Mouse (Mus musculus) midbrain, embryonic 11.5 days (tissue): ENCODE results near the gene Mcl1. TPM values are rescaled to one million over a fixed set of nuclear protein-coding genes. Genes with fewer than 3 reads are reported as not detected.

Source experiments
- ATAC-seq: fragments of 200-750 bp; cut with Nextera tagmentation; 2 replicates; pipeline ENCODE4 v1.8.0; 2017; ENCODE audit warnings: moderate TSS enrichment, moderate library complexity; ENCODE audit not compliant: low FRiP score
- DNase-seq: peaks from one replicate; pipeline ENCODE4 v3.0.0; 2015; ENCODE audit warnings: low spot score; ENCODE audit errors: missing footprints
- H3K27ac ChIP-seq: fragments of 300-500 bp; sonication (generic); 2 replicates; pipeline ENCODE4 v1.5.1; 2014; ENCODE audit warnings: low read depth, low read length
- H3K27me3 ChIP-seq: fragments of 300-500 bp; sonication (generic); 2 replicates; pipeline ENCODE4 v1.6.1; 2014; ENCODE audit warnings: mild to moderate bottlenecking, low read length, moderate library complexity, mixed read lengths; ENCODE audit not compliant: control insufficient read depth, insufficient read depth
- H3K36me3 ChIP-seq: fragments of 300-500 bp; sonication (generic); 2 replicates; pipeline ENCODE4 v1.6.1; 2014; ENCODE audit warnings: mild to moderate bottlenecking, low read length, moderate library complexity, mixed read lengths; ENCODE audit not compliant: control insufficient read depth, insufficient read depth
- H3K4me1 ChIP-seq: fragments of 300-500 bp; sonication (generic); 2 replicates; pipeline ENCODE4 v1.6.1; 2014; ENCODE audit warnings: low read length; ENCODE audit not compliant: control insufficient read depth, insufficient read depth
- H3K4me2 ChIP-seq: fragments of 300-500 bp; sonication (generic); 2 replicates; pipeline ENCODE4 v1.6.1; 2014; ENCODE audit warnings: mild to moderate bottlenecking, moderate library complexity
- H3K4me3 ChIP-seq: fragments of 300-500 bp; sonication (generic); 2 replicates; pipeline ENCODE4 v1.5.1; 2014; ENCODE audit warnings: low read depth, low read length
- H3K9ac ChIP-seq: fragments of 300-500 bp; sonication (generic); 2 replicates; pipeline ENCODE4 v1.6.1; 2014; ENCODE audit warnings: low read length
- H3K9me3 ChIP-seq: fragments of 300-500 bp; sonication (generic); 2 replicates; pipeline ENCODE4 v1.6.1; 2016; ENCODE audit warnings: low read length; ENCODE audit not compliant: control insufficient read depth
- whole genome bisulfite sequencing: fragments of 180-500 bp; shearing (Covaris S2); extraction: QIAGEN DNeasy Blood & Tissue Kit; methylation state at CpG from one replicate; pipeline ENCODE4 v1.1.7; 2014; 5-methylcytosine and 5-hydroxymethylcytosine counted together
- polyA plus RNA-seq: library from polyadenylated mRNA; unstranded; fragments of >200 nt; fragmentation: Nextera tagmentation; extraction: Ambion mirVana; gene quantifications from 2 replicates; pipeline ENCODE4 v1.2.1, GENCODE M21; 2014

Gene Mcl1
- polyA plus RNA-seq, 1 experiment from 2014 or later, result 74.1 TPM

- Histone ChIP-seq H3K4me3 (peak overlapping the region; percentile 98), H3K4me2 (peak overlapping the region; percentile 78), H3K36me3 (peaks cover 9% of the 10 kb centered on the region; the same call in 1 of the 2 replicates), H3K9ac (peak overlapping the region; percentile 99; the same call in 1 of the 2 replicates), H3K9me3 (no peaks in the 10 kb centered on the region), H3K4me1 (peaks cover 24% of the 10 kb centered on the region), H3K27ac (no peak overlapping the region), H3K27me3 (no peaks in the 10 kb centered on the region)
- no peak for ATAC-seq
- DNase-seq, result no peak
- WGBS, result 63% methylated on average over 2 of the region's 2 CpGs
Measured at GRCm38 (mm10) chr3:95660788-95661478, 2.3 kb downstream of the Mcl1 start.

- WGBS, result 70% methylated on average over 7 of the region's 7 CpGs
- H3K27me3 ChIP-seq, result no peaks in the 10 kb centered on the region
- DNase-seq, result no peak
- H3K4me3 ChIP-seq, result no peak overlapping the region
- H3K27ac ChIP-seq, result no peak overlapping the region
- no peak overlapping the region for H3K9ac ChIP-seq
- ATAC-seq, result no peak
- H3K4me2 ChIP-seq, result 0 out of 2 replicates have a peak overlapping the region, but pooled peaks have one; percentile 10
- peaks cover 25% of the 10 kb centered on the region for H3K4me1 ChIP-seq
- peaks cover 9% of the 10 kb centered on the region; the same call in 1 of the 2 replicates for H3K36me3 ChIP-seq
- H3K9me3 ChIP-seq, result no peaks in the 10 kb centered on the region
Measured at GRCm38 (mm10) chr3:95661945-95662715, 3.5 kb downstream of the Mcl1 start.

- ATAC-seq (no peak), DNase-seq (no peak)
- Histone ChIP-seq H3K36me3 (peaks cover 9% of the 10 kb centered on the region; the same call in 1 of the 2 replicates), H3K27me3 (no peaks in the 10 kb centered on the region), H3K4me2 (no peak overlapping the region), H3K27ac (no peak overlapping the region), H3K4me3 (no peak overlapping the region), H3K9ac (no peak overlapping the region), H3K9me3 (no peaks in the 10 kb centered on the region), H3K4me1 (peaks cover 27% of the 10 kb centered on the region)
- 90% methylated on average over 7 of the region's 7 CpGs for WGBS
Measured at GRCm38 (mm10) chr3:95662724-95663449, 4.3 kb downstream of the Mcl1 start.

GRCm38 (mm10) chr3:95663486-95663885 is 4.9 kb downstream of the Mcl1 start:
- Histone ChIP-seq H3K4me3 (no peak overlapping the region), H3K36me3 (peaks cover 9% of the 10 kb centered on the region; the same call in 1 of the 2 replicates), H3K9me3 (no peaks in the 10 kb centered on the region), H3K4me2 (no peak overlapping the region), H3K4me1 (peaks cover 27% of the 10 kb centered on the region), H3K9ac (no peak overlapping the region), H3K27ac (no peak overlapping the region), H3K27me3 (no peaks in the 10 kb centered on the region)
- WGBS, result 88% methylated on average over 2 of the region's 2 CpGs
- ATAC-seq (no peak), DNase-seq (no peak)

- Histone ChIP-seq H3K4me1 (peaks cover 27% of the 10 kb centered on the region), H3K27ac (no peak overlapping the region), H3K9me3 (no peaks in the 10 kb centered on the region), H3K27me3 (no peaks in the 10 kb centered on the region), H3K4me3 (no peak overlapping the region), H3K36me3 (peaks cover 9% of the 10 kb centered on the region; the same call in 1 of the 2 replicates), H3K4me2 (no peak overlapping the region), H3K9ac (no peak overlapping the region)
- 92% methylated on average over 3 of the region's 3 CpGs for WGBS
- ATAC-seq (no peak), DNase-seq (no peak)
Measured at GRCm38 (mm10) chr3:95663969-95664608, 5.5 kb downstream of the Mcl1 start.

- no peak overlapping the region for H3K4me2 ChIP-seq
- no peak overlapping the region for H3K9ac ChIP-seq
- no peaks in the 10 kb centered on the region for H3K27me3 ChIP-seq
- no peak overlapping the region for H3K27ac ChIP-seq
- DNase-seq (no peak), ATAC-seq (no peak)
- peaks cover 27% of the 10 kb centered on the region for H3K4me1 ChIP-seq
- H3K9me3 ChIP-seq, result no peaks in the 10 kb centered on the region
- peaks cover 13% of the 10 kb centered on the region; the same call in 1 of the 2 replicates for H3K36me3 ChIP-seq
- WGBS, result 85% methylated on average over 4 of the region's 4 CpGs
- no peak overlapping the region for H3K4me3 ChIP-seq
Measured at GRCm38 (mm10) chr3:95664940-95665352, 6.4 kb downstream of the Mcl1 start.

- peaks cover 15% of the 10 kb centered on the region for H3K4me1 ChIP-seq
Measured at GRCm38 (mm10) chr3:95666124-95666844, 7.7 kb downstream of the Mcl1 start.

GRCm38 (mm10) chr3:95667521-95667920 is 8.9 kb downstream of the Mcl1 start:
- Histone ChIP-seq H3K4me2 (no peak overlapping the region), H3K4me3 (no peak overlapping the region), H3K27me3 (no peaks in the 10 kb centered on the region), H3K9me3 (no peaks in the 10 kb centered on the region), H3K9ac (no peak overlapping the region), H3K27ac (no peak overlapping the region), H3K4me1 (peaks cover 10% of the 10 kb centered on the region; the same call in 1 of the 2 replicates), H3K36me3 (peaks cover 13% of the 10 kb centered on the region; the same call in 1 of the 2 replicates)
- ATAC-seq, result no peak
- no peak for DNase-seq
- WGBS, result 77% methylated on average over 4 of the region's 4 CpGs

More at GRCm38 (mm10) chr3:95666124-95666844, 7.7 kb downstream of the Mcl1 start:
- H3K27me3 ChIP-seq, result no peaks in the 10 kb centered on the region
- WGBS, result 77% methylated on average over 6 of the region's 6 CpGs
- no peak overlapping the region for H3K4me3 ChIP-seq
- H3K9ac ChIP-seq, result no peak overlapping the region
- no peak overlapping the region for H3K27ac ChIP-seq
- ATAC-seq (no peak), DNase-seq (no peak)
- no peak overlapping the region for H3K4me2 ChIP-seq
- no peaks in the 10 kb centered on the region for H3K9me3 ChIP-seq
- H3K36me3 ChIP-seq, result peaks cover 13% of the 10 kb centered on the region; the same call in 1 of the 2 replicates
